Mouse (Mus musculus) testis, postnatal 14 days (tissue): Measurements from ENCODE around the gene Muc13.

Experiments used
- DNase-seq: peaks from one replicate; pipeline ENCODE4 v3.0.0; 2021; ENCODE audit warnings: low spot score

Muc13 gene

DNA sequence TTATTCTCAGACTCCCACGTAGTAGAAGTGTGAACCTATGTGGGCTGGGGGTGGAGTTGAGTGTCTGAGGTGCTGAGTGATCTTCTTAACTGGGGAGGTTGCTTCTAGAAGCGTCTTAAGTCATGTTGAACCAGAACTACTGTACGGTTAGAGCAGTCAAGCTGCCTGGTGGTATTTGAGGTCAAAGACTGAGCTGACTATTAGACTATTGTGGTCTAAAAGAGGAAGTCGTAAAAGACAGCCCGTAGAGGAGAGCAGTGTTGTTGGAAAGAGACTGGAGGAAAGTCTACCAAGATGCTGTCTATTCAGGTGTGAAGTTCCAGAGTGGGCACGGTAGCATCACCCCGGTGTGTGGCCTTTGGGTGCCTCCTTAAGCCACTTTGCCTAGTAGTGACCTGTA is 24.0 kb upstream of the Muc13 start:
- DNase-seq = no peak

- DNase-seq = no peak
Measured at GRCm38 (mm10) chr16:33770778-33771454, 22.9 kb upstream of the Muc13 start.

DNA sequence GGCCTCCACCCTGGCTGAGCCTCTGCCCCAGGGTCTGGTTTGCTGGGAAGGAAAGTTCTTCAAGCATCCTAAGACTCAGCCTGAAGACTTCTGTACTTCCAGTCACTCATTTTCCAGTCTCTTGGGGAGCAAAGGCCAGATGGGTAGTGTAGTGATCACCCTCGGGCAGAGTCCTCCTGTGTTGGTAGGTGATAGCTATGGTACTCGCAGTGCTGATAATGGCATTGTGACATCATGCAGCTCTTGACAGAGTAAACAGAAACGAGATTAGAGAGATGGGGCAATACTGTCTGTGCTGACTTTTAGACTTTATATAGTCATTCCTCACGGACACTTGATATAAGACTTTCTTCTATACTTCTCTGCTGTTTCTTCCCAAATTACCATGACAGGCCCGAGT is 21.0 kb upstream of the Muc13 start:
- no peak for DNase-seq

- DNase-seq = peak; percentile 11
Measured at GRCm38 (mm10) chr16:33774972-33775371, 18.9 kb upstream of the Muc13 start.

DNA sequence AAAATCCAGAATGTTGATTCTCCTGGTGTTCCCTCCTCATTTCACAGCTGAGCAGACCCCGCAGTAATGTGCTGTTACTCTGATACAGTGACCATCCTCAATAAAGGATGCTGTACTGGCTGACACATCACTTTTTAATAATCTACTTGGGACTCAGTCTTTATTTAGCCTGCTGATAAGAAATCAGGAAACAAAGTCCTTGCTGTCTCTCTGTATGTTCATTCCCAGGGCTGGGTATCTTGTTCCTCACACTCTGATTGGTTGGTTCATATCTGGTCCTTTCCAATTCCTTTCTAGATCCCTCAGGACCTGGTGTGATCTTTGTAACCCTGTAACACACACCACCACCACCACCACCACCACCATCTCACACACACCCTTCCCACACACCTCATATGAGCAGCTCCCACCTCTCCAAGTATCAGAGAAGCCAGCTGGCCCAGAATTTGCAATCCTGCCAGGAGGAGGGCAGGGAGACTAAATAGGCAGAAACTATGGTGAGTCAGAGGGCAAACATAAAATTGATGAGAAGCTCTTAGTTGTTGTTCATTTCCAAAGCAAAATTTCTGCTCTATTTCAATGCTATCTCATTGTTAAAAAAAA is 18.0 kb upstream of the Muc13 start:
- DNase-seq = no peak

DNA sequence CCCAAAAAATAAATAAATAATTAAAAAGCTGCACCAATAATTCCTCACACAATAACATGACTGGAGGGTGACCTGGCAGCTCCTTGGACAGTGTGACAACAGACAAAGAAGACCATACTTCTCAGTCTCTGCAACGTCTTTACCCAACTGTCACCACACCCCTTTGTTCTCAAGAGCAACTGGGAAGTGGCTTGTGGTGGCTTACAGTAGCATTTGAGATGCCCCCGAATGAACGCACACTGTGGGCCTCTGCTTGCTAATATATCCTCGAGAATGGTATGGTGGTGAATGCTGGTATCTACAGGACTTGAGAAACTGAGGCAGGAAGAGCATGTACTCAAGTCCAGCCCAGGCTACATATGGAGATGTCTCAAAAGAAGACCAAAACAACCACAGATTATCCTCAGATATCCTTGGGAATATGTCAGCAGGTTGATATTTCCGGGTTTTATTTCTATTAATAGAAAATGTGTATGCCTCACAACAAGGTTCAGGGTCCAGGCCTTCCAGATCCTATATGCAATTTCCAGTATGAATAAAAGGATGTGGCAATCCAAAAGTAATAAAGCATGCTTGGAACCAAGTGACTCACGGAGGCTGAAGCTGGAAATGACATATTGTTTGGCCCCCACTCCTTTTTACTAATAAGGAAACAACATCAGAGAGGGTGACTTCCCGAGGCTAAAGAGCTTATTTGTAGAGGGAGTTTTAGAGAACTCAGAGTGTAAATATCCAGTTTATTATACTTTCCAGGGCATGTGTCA is 16.9 kb upstream of the Muc13 start:
- no peak for DNase-seq

- DNase-seq = no peak
Measured at GRCm38 (mm10) chr16:33777607-33778006, 16.2 kb upstream of the Muc13 start.

- no peak for DNase-seq
Measured at GRCm38 (mm10) chr16:33781789-33782728, 11.8 kb upstream of the Muc13 start.

- DNase-seq = no peak
Measured at GRCm38 (mm10) chr16:33782729-33783091, 11.1 kb upstream of the Muc13 start.

DNA sequence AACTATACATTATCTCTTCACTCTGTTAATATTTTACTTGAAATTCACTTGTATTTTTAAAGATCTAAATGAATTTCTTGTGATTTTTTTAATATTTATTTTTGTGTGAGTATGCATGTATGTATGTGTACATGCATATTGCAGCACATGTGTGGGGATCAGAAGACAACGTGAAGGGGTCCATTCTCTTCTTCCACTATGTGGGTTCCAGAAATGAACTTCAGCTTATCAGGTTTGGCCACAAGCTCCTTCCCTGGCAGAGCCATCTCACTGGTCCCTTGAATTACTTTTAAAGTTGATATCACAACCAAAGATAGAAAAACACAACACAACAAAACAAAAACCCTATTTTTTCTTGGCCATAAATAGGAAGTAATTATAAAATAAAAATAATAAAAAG is 9.3 kb upstream of the Muc13 start:
- no peak for DNase-seq

DNA sequence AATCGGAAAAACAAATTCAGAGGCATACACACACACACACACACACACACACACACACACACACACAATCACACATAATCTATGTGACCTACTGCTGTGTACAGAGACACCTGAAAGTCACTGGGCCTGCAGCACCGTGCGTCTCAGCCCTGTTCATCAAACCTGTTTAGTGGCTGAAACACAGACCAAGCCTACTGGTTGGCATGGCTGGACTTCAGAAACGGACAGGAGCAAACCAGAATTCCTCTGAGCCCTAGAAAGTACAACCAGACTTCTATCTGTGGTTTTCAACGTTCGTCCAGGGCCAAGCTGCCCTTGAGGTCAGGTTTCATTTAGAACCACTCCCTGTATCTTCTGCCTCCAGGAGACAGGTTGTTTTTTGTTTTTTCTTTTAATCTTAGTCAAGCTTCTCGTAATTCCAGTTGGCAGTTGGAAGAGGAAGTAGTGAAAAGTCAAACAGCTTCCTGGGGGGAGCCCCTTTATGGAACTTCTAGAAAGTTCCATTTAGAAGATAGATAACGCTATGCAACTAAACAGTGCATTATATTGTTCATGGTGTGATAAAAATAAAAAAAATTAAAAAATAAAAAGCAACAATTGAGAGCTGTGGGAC is 8.6 kb upstream of the Muc13 start:
- DNase-seq = no peak

DNA sequence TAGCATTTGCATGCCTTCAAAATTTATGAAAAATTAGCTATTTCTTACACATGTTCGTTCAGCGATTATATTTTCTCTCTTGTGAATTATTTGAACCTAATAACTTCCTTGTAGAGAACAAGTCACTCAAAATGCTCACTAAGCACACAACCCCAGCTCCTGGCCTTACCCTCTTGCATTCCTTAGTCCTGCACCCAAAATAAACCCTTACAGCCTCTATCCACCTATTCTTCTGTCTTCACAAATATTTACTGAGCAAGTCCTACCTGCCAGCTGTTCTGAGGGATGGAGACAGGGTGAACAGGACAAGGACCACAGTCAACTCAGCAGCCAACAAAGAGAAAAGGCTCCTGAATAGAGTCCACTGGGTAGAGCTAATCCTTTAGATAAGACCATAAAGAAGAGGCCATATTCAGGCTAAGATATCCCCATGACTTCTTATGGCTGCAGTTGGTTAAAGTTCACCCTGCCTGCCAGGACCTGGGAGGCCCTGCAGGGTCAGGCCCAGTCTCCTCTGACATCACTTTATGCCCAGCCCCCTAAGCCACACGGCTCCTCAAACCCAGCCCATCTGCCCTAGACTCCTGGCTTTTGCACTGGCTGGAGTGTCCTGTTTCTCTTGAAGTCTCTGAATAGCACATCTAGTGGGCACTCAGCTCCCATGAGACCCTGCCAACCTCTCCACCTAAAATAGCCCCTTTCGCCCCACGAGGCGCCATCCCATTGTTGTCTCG is 7.0 kb upstream of the Muc13 start:
- DNase-seq = no peak

DNA sequence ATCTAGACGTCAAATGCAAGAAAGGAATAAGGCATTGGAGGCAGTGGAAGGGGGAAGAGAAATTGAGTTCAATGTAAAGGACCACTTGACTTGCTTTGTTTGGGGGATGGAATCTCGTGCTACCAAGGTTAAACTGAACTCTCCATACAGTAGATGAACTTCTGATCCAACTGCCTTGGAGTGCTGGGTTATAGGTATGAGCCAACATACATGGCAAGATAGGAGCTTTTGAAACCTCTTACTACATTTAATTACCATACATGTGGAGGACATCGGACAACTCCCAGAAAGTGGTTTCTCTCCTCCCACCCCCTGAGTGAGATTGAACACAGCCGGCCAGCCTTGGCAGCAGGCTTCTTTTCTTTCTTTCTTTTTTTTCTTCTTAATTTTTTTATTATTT is 1.3 kb downstream of the Muc13 start:
- no peak for DNase-seq

DNA sequence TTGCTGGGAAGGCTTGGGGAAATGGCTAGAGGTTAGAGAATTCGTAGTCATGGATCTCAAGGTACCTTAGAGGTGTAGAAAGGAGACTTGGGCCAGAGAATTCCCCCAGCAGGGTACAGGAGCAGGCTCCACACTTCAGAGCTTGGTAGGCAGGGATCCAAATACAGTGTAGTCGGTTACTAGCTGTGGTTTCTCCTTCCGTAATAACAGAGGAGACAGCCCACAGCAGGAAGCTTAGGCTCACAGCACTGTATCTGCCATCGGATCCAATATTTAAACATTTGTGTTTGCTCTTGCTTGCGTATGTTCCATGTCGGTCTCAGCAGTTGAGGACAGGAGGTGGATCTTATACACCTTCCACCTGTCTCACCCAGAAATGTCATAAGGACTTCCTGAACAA is 2.0 kb downstream of the Muc13 start:
- DNase-seq = no peak

DNA sequence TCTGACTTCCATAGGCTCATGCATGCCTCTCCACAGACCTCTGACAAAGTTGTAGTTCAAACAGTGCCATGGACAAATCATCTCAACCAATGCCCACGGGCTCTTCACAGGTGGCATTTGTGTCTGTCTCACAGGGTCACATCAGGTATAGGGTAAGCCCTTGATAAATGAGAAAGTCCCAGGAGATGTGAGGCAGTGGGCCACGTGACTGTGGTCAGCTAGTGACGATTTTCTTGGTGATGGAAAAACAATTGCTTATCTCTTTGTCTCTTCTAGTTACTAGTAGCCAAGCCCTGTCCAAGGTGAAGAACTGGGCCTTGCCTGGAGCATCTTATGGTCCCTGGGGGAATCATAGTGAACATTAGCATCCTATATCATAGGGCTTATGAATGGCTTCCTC is 2.9 kb downstream of the Muc13 start:
- DNase-seq = no peak

DNA sequence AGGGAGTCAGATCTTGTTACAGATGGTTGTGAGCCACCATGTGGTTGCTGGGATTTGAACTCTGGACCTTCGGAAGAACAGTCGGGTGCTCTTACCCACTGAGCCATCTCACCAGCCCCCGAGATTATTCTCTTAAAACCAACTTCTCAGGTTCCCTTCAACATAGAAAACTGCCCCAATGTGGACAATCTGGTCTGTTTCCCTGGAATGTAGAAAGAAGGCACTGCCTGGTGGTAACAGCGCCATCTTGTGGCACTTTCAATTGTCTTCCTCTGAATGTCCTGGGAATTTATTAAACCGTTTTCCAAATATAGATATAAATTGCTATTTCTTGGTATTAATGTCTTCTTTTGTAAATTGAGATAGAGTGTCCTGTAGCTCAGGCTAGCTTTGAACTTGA is 4.0 kb downstream of the Muc13 start:
- peak; percentile 25 for DNase-seq

- DNase-seq = no peak
Measured at GRCm38 (mm10) chr16:33810002-33810401, 16.2 kb downstream of the Muc13 start.

GRCm38 (mm10) chr16:33818413-33819165 is 24.8 kb downstream of the Muc13 start:
- DNase-seq = no peak

DNA sequence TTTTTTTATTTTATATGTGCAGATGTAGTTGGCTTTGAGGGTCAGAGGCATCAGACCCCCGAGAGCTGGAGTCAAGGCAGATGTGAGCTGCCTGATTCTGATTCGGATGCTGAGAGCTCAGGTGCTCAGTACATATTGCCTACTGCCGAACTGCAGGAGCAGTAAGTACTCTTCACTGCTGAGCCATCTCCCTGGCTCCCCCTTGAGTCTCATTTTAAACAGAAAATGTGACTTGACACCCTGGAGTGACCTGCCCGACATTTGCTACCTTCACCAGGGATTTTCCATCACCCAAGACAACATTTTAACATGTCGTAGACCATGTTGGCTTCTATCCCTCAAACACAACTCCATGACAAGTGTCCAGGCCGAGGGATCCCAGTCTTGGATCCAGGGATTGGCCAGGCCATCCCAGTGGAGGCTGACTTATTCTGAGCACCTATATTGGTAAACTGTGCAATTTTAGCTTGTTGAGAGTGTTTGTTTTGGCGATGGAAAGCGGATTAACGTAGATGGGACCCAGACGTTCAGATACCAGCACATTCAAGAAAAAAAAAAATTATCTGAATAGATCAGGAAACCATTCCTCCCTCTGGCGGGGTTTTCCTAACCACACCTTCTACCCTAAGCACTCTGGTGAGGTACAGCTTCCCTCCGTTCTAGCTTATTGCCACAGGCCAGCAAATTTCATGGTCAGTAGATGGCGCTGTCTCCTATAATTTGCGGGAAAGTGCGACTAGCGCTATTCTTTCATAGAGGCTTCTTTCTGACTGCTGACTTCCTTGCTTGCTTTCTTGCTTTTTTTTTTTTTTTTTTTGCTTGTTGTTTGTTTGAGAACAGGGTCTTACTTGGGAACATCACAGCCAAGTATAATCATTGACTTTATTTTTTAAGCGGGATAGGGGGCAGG is 26.7 kb downstream of the Muc13 start:
- DNase-seq = peak; percentile 80
